Mouse (Mus musculus) liver, postnatal 0 days (tissue): ENCODE data around the gene Plppr3. TPM values are rescaled to one million over a fixed set of nuclear protein-coding genes. Genes with fewer than 3 reads are reported as not detected.

Source experiments
- ATAC-seq: fragments of 200-750 bp; cut with Nextera tagmentation; 2 replicates; pipeline ENCODE4 v1.8.0; 2017; ENCODE audit warnings: mild to moderate bottlenecking, moderate library complexity
- DNase-seq: peaks from one replicate; pipeline ENCODE4 v3.0.0-alpha.2; 2016
- H3K27ac ChIP-seq: fragments of 300-500 bp; sonication (generic); 2 replicates; pipeline ENCODE4 v1.5.1; 2014; ENCODE audit warnings: antibody characterized with exemption, moderate library complexity, mild to moderate bottlenecking, low read depth
- H3K27me3 ChIP-seq: fragments of 300-500 bp; sonication (generic); 2 replicates; pipeline ENCODE4 v1.6.1; 2014; ENCODE audit warnings: low read length, control low read depth, mixed read lengths; ENCODE audit not compliant: insufficient read depth
- H3K36me3 ChIP-seq: fragments of 300-500 bp; sonication (generic); replicated peaks from 2 replicates; pipeline ENCODE4 v1.6.1; 2014; ENCODE audit warnings: mild to moderate bottlenecking, control low read depth, low read length, moderate library complexity, mixed read lengths; ENCODE audit not compliant: insufficient read depth
- H3K4me1 ChIP-seq: fragments of 300-500 bp; sonication (generic); 2 replicates; pipeline ENCODE4 v1.6.1; 2014; ENCODE audit warnings: antibody characterized with exemption, mild to moderate bottlenecking, control low read depth; ENCODE audit not compliant: insufficient read depth
- H3K4me2 ChIP-seq: fragments of 300-500 bp; sonication (generic); 2 replicates; pipeline ENCODE4 v1.6.1; 2014; ENCODE audit warnings: low read depth, mild to moderate bottlenecking, low read length, moderate library complexity, mixed read lengths
- H3K4me3 ChIP-seq: fragments of 300-500 bp; sonication (generic); 2 replicates; pipeline ENCODE4 v1.5.1; 2014; ENCODE audit warnings: low read depth, low read length
- H3K9ac ChIP-seq: fragments of 300-500 bp; sonication (generic); replicated peaks from 2 replicates; pipeline ENCODE4 v1.6.1; 2014; ENCODE audit warnings: mild to moderate bottlenecking, moderate library complexity
- H3K9me3 ChIP-seq: fragments of 300-500 bp; sonication (generic); 2 replicates; pipeline ENCODE4 v1.6.1; 2016; ENCODE audit warnings: mild to moderate bottlenecking, control low read depth, low read length, mixed read lengths
- CTCF ChIP-seq: sonication (generic); IDR thresholded peaks from 2 replicates; pipeline ENCODE4 v1.5.1; 2016; ENCODE audit warnings: antibody characterized with exemption, low read depth
- EP300 ChIP-seq: IDR thresholded peaks from 2 replicates; pipeline ENCODE4 v1.6.1; 2016; ENCODE audit warnings: antibody characterized with exemption, low read depth, mild to moderate bottlenecking
- WGBS: fragments of 180-500 bp; shearing (Covaris S2); extraction: QIAGEN DNeasy Blood & Tissue Kit; methylation state at CpG from one replicate; pipeline ENCODE4 v1.1.7; 2014; ENCODE audit not compliant: insufficient replicate concordance; 5-methylcytosine and 5-hydroxymethylcytosine counted together
- polyA plus RNA-seq: library from polyadenylated mRNA; unstranded; fragments of >200 nt; fragmentation: Nextera tagmentation; extraction: Ambion mirVana; gene quantifications from 2 replicates; pipeline ENCODE4 v1.2.1, GENCODE M21; 2015

The Plppr3 gene
- polyA plus RNA-seq, 1 experiment from 2014 or later = 4.9 TPM

GRCm38 (mm10) chr10:79865801-79866295, 8.6 kb downstream of the Plppr3 start:
- 61% methylated on average over 19 of the region's 19 CpGs for WGBS
- H3K27ac ChIP-seq = no peak overlapping the region
- no peak overlapping the region for H3K9ac ChIP-seq
- no peaks in the 10 kb centered on the region for H3K4me1 ChIP-seq
- ATAC-seq (peak; percentile 45; the same call in 1 of the 2 replicates), DNase-seq (peak; percentile 27)
- H3K9me3 ChIP-seq = no peaks in the 10 kb centered on the region
- H3K27me3 ChIP-seq = no peaks in the 10 kb centered on the region
- H3K4me3 ChIP-seq = no peak overlapping the region
- H3K36me3 ChIP-seq = peaks cover 28% of the 10 kb centered on the region
- no peak overlapping the region for H3K4me2 ChIP-seq
- TF ChIP-seq EP300 (no peak), CTCF (peak; percentile 74)

DNA sequence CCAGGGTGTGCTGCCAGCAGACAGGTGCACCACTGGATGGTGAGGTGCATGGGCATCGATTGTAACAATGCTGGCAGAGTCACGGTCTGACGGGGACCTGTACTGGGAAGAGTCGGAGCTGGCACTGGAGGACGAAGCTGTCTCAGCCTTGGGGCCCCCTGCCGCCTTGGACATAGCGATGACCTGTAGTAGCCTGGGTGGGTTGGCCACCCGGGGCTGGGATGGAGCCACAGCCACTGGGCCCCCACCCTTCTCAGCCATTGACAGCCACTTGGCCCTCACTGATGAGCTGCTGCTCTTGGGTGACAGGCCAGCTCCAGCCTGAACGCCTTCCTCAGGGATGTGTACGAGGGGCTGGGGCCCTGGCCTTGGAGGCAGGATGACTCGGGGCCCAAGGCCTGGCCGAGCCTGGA, 9.2 kb downstream of the Plppr3 start:
- Histone ChIP-seq H3K4me1 (no peaks in the 10 kb centered on the region), H3K9me3 (no peaks in the 10 kb centered on the region), H3K4me2 (no peak overlapping the region), H3K9ac (no peak overlapping the region), H3K27me3 (no peaks in the 10 kb centered on the region), H3K27ac (no peak overlapping the region), H3K36me3 (peaks cover 35% of the 10 kb centered on the region), H3K4me3 (no peak overlapping the region)
- ATAC-seq = peak; percentile 24
- peak; percentile 31 for DNase-seq
- 62% methylated on average over 12 of the region's 12 CpGs for WGBS
- TF ChIP-seq CTCF = no peak

DNA sequence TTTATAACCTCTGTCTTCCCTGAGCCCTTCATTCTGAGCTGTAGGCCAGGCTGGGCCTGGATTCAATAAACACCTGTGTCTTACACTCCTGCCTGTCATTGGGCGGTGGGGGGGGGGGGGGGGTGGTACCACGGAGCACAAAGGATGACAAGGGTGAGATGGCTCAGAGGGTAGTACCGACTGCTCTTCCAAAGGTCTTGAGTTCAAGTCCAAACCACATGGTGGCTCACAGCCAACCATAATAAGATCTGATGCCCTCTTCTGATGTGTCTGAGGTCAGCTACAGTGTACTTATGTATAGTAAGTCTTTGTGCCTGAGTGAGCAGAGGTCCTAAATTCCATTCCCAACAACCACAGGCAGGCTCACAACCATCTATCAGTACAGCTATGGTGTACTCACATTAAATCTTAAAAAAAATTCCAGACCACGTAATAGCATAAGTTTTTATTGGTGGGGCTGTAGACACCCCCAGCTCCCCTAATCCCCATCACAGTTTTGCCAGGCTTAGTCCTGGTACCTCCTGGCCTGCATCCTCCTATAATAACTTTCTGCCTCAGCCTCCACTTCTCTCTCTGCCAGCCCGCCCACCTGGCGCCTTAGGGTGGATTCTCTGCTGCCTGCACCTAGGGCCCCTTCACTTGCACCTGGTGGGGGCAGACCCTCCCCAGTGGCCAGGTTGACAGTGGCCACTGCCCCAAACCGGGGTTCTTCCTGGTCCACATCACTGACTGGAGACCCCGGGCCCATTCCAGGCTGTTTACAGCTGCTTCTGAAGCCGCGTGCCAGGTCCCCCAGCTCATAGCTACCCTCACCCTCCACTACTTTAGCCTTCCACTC, 9.9 kb downstream of the Plppr3 start:
- no peak overlapping the region for H3K4me3 ChIP-seq
- no peak for TF ChIP-seq EP300
- no peak for TF ChIP-seq CTCF
- H3K36me3 ChIP-seq = peaks cover 41% of the 10 kb centered on the region
- H3K27ac ChIP-seq = no peak overlapping the region
- H3K9ac ChIP-seq = no peak overlapping the region
- H3K4me2 ChIP-seq = no peak overlapping the region
- WGBS = 59% methylated on average over 10 of the region's 10 CpGs
- DNase-seq (peak; percentile 19), ATAC-seq (peak; percentile 15)
- H3K27me3 ChIP-seq = no peaks in the 10 kb centered on the region
- H3K9me3 ChIP-seq = no peaks in the 10 kb centered on the region
- no peaks in the 10 kb centered on the region for H3K4me1 ChIP-seq

DNA sequence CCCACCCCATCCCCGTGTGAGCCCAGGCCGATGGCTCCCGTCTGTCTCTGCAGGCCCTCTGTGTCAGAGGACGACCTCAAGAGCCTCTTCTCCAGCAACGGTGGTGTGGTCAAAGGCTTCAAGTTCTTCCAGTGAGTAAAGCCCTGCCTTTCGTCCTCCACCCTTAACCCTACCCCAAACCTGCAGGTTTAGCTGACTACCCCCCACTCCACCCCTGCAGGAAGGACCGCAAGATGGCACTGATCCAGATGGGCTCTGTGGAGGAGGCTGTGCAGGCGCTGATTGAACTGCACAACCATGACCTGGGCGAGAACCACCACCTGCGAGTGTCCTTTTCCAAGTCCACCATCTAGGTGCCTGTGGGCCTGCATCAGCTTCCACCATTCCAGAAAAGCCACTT, 11.5 kb downstream of the Plppr3 start:
- H3K27ac ChIP-seq = no peak overlapping the region
- ATAC-seq (no peak), DNase-seq (no peak)
- H3K27me3 ChIP-seq = no peaks in the 10 kb centered on the region
- no peak overlapping the region for H3K9ac ChIP-seq
- H3K4me3 ChIP-seq = no peak overlapping the region
- 77% methylated on average over 10 of the region's 10 CpGs for WGBS
- H3K36me3 ChIP-seq = peaks cover 56% of the 10 kb centered on the region
- H3K9me3 ChIP-seq = no peaks in the 10 kb centered on the region
- H3K4me1 ChIP-seq = peaks cover 8% of the 10 kb centered on the region
- TF ChIP-seq EP300 = no peak
- H3K4me2 ChIP-seq = no peak overlapping the region

DNA sequence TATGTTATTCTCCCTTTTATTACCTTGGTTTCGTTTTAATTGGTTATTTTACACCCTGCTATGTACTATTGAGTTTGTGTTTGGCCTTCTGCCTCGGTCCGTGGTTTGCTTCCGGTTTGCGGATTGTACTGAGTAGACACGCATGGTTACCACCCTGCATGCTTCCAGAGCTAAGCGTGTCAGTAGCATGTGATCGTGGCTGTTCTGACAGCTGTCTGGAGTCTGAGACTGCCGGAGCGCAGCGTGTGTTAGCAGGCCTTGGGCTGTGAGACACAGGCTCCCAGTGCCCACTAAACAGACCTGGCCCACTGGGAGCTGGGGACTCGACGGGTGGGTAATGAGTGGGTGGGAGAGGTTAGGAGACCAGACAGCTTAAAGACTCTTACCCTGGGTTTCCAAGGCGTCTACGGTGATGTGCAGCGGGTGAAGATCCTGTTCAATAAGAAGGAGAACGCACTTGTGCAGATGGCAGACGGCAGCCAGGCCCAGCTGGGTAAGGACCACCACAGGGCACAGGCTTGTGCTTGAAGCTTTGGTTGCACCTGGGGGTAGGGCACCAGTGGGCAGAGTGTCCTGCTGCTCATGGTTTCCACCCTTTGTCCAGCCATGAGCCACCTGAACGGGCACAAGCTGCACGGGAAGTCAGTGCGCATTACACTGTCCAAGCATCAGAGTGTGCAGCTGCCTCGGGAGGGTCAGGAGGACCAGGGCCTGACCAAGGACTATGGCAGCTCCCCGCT, 12.2 kb downstream of the Plppr3 start:
- Histone ChIP-seq H3K4me2 (no peak overlapping the region), H3K4me1 (peaks cover 15% of the 10 kb centered on the region), H3K9me3 (no peaks in the 10 kb centered on the region), H3K36me3 (peaks cover 62% of the 10 kb centered on the region), H3K27ac (no peak overlapping the region), H3K9ac (no peak overlapping the region), H3K27me3 (no peaks in the 10 kb centered on the region), H3K4me3 (no peak overlapping the region)
- TF ChIP-seq EP300 = no peak
- no peak for TF ChIP-seq CTCF
- WGBS = 87% methylated on average over 23 of the region's 23 CpGs
- ATAC-seq (no peak), DNase-seq (no peak)
